Mouse (Mus musculus) kidney, postnatal 36 days (tissue): ENCODE data around the gene Vmn2r60.
"Not testable (repeated sequence)": the region's sequence is repeated elsewhere in the genome, so short reads cannot be mapped to it uniquely, and the experiment has no call there.

Experiments
- DNase-seq, 2 experiments: peaks; one replicate each; pipeline ENCODE4 v3.0.0; 2021 to 2022; ENCODE audit warnings: mixed read lengths in 2 of 2

The Vmn2r60 gene

DNA sequence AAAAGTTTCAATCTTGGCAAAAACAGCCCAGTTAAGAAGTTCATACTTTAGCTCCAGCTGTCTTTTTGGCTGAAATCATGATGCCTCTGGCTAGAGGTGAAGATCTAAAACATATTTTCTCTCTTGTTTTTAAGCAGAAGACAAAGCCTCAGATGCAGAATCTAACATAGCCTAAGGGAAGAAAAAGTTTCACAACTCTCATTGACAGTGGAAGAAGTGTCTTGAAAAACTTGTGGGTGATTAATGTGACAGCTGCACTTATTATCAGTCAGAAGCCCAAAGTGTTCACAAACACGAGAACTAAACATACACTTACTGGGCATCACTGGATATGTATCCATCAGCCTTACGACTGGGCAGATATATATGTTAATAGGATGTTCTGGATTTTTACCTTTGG, at the start of gene Vmn2r60:
Gene Vmn2r60 (plus strand): TSS at position 301 of the 400 bp plus-strand sequence.
- DNase-seq: no peak

GRCm38 (mm10) chr7:42058923-42059322, 48.6 kb upstream of the Vmn2r60 start, which contains the start of gene Vmn2r59:
Gene Vmn2r59 (minus strand): TSS chr7:42059023.
- DNase-seq: no peak

- DNase-seq: not testable (repeated sequence)
Observed at GRCm38 (mm10) chr7:42107061-42107460, 509 bp upstream of the Vmn2r60 start.
